Mouse (Mus musculus) fibroblast of lung, adult 2 months (primary cell): Measurements from ENCODE around the gene Blnk.

Source experiments
- DNase-seq: peaks from one replicate; pipeline ENCODE4 v3.0.0-alpha.2; 2011; ENCODE audit warnings: low read depth

The Blnk gene

GRCm38 (mm10) chr19:40964367-40964891, 29.9 kb downstream of the Blnk start:
- no peak for DNase-seq

- DNase-seq = no peak
These were observed 31.3 kb downstream of the Blnk start for GRCm38 (mm10) chr19:40962988-40963387.

GRCm38 (mm10) chr19:40958981-40959380, 35.4 kb downstream of the Blnk start:
- no peak for DNase-seq

- DNase-seq = no peak
These were observed 47.3 kb downstream of the Blnk start for GRCm38 (mm10) chr19:40946937-40947577.

GRCm38 (mm10) chr19:40943552-40943951, 50.8 kb downstream of the Blnk start:
- DNase-seq = no peak

- no peak for DNase-seq
These were observed 58.3 kb downstream of the Blnk start for GRCm38 (mm10) chr19:40936038-40936437.

GRCm38 (mm10) chr19:40935376-40935775, 59.0 kb downstream of the Blnk start:
- no peak for DNase-seq

GRCm38 (mm10) chr19:40931581-40932369, 62.6 kb downstream of the Blnk start:
- DNase-seq = no peak

- no peak for DNase-seq
These were observed 99.0 kb downstream of the Blnk start for GRCm38 (mm10) chr19:40895393-40895703.

GRCm38 (mm10) chr19:40894519-40895392, 99.6 kb downstream of the Blnk start, which contains the start of gene Zfp518a:
Gene Zfp518a (plus strand): TSS chr19:40894705.
- DNase-seq = peak; percentile 62

- DNase-seq = no peak
These were observed 100.2 kb downstream of the Blnk start for GRCm38 (mm10) chr19:40894071-40894506.

GRCm38 (mm10) chr19:40888887-40889286, 105.4 kb downstream of the Blnk start:
- DNase-seq = no peak

GRCm38 (mm10) chr19:40881700-40882099, 112.6 kb downstream of the Blnk start:
- no peak for DNase-seq
